Mouse (Mus musculus) ES-Bruce4 (cell line): ENCODE results near the gene Hoxc13. TPM values are rescaled to one million over a fixed set of nuclear protein-coding genes. Genes with fewer than 3 reads are reported as not detected.

Experiments
- H3K27ac ChIP-seq: 2 replicates; pipeline ENCODE4 v1.5.1; 2012; ENCODE audit warnings: low read length, inconsistent platforms; ENCODE audit not compliant: insufficient read depth
- H3K27me3 ChIP-seq: 2 replicates; pipeline ENCODE4 v1.6.1; 2012; ENCODE audit warnings: mild to moderate bottlenecking, low read length, inconsistent platforms; ENCODE audit not compliant: control insufficient read depth, poor library complexity, insufficient read depth, severe bottlenecking
- H3K36me3 ChIP-seq: 2 replicates; pipeline ENCODE4 v1.6.1; 2012; ENCODE audit warnings: inconsistent platforms, mild to moderate bottlenecking, low read length, moderate library complexity; ENCODE audit not compliant: control insufficient read depth, poor library complexity, insufficient read depth, severe bottlenecking
- H3K4me1 ChIP-seq: one replicate; pipeline ENCODE4 v1.8.1; 2011; ENCODE audit warnings: low read length; ENCODE audit not compliant: control insufficient read depth, insufficient read depth
- H3K4me3 ChIP-seq: 2 replicates; pipeline ENCODE4 v1.5.1; 2011; ENCODE audit warnings: low read depth, mild to moderate bottlenecking, low read length
- H3K9ac ChIP-seq: 2 replicates; pipeline ENCODE4 v1.6.1; 2012; ENCODE audit warnings: low read depth, mild to moderate bottlenecking, inconsistent platforms; ENCODE audit not compliant: poor library complexity, severe bottlenecking
- H3K9me3 ChIP-seq: replicated peaks from 2 replicates; pipeline ENCODE4 v1.6.1; 2012; ENCODE audit warnings: mild to moderate bottlenecking, low read length, inconsistent platforms; ENCODE audit not compliant: control insufficient read depth, poor library complexity, insufficient read depth, severe bottlenecking
- CTCF ChIP-seq: IDR thresholded peaks from one replicate; pipeline ENCODE4 v1.8.1; 2011; ENCODE audit warnings: low read depth, low read length
- EP300 ChIP-seq: IDR thresholded peaks from 2 replicates; pipeline ENCODE4 v1.6.1; 2011; ENCODE audit warnings: low read depth, low read length; ENCODE audit not compliant: insufficient read depth
- POLR2A ChIP-seq: IDR thresholded peaks from one replicate; pipeline ENCODE4 v1.8.1; 2011; ENCODE audit warnings: low read length; ENCODE audit not compliant: insufficient read depth
- polyA plus RNA-seq: library from polyadenylated mRNA; stranded (reverse); fragments of >200 nt; gene quantifications from 2 replicates; pipeline ENCODE4 v1.2.4, GENCODE M21; 2011; ENCODE audit warnings: low read depth; ENCODE audit not compliant: missing spikeins, insufficient read depth, insufficient read length

Hoxc13 gene
- polyA plus RNA-seq, 1 experiment, result 3.8 TPM

DNA sequence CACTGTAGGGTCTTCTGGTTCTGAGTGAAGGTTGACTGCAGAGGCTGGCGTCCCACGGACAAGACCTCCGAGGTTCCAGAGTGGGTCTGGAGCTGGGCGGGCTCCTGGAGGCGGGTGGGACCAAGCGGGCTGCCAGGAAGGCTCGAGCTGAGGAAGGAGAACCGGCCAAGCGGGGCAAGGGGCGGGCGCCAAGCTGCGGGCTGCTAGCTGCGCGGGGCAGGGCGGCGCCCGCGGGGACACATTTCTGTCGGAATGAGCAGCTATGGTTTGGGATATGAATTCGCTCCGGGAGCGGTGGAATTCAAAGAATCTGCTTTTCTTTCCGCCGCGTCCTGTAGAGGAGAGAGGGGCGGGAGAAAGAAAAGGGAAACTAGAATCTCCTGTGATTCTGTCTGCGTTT lies 14.0 kb downstream of the Hoxc13 start:
- Histone ChIP-seq H3K27me3 (peaks cover 45% of the 10 kb centered on the region), H3K9ac (no peak overlapping the region), H3K4me1 (peaks cover 4% of the 10 kb centered on the region), H3K27ac (no peak overlapping the region), H3K36me3 (no peaks in the 10 kb centered on the region), H3K9me3 (no peaks in the 10 kb centered on the region), H3K4me3 (no peak overlapping the region)
- TF ChIP-seq CTCF, result no peak
- no peak for TF ChIP-seq POLR2A
- TF ChIP-seq EP300, result no peak

DNA sequence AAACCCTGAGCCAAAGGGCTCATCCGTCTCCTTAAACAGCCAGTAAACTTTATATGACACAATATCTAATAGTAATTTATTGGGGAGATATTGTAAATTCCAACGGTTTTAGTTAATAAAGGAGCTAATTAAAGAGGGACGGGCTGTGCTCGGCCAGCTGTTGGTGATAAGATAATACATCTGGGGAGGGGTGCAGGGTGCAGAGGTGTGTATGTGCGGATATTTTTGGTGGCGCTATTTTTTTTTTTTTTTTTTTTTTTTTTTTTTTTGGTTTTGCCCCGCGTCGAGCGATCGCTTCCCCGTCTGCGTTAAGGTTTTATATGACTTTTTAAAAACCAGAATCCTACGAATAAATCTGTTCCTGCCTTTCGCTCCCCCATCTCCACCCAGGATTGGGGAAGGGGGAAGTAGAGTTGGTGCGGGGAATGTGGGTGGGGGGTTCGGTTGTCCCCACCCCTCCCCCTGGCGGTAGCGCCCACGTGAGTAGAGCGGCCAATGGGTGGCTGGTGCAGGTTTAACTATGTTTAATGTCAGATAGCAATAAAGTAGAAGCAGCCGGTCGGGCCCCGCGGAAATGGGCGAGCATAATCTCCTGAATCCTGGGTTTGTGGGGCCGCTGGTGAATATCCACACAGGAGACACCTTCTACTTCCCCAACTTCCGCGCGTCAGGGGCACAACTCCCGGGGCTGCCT lies 15.5 kb downstream of the Hoxc13 start, which contains the start of gene Hoxc12:
TSS of gene Hoxc12 (plus strand) at position 479 of the 694 bp plus-strand sequence.
- no peak within 1 kb of the TSS for H3K9ac ChIP-seq
- no peaks in the 10 kb centered on the region for H3K36me3 ChIP-seq
- H3K27me3 ChIP-seq, result peaks cover 54% of the 10 kb centered on the region
- no peaks in the 10 kb centered on the region for H3K9me3 ChIP-seq
- peaks cover 5% of the 10 kb centered on the region for H3K4me1 ChIP-seq
- peak within 1 kb of the TSS; percentile 47 for H3K4me3 ChIP-seq
- H3K27ac ChIP-seq, result no peak within 1 kb of the TSS
- no peak for TF ChIP-seq EP300
- TF ChIP-seq POLR2A, result no peak
- no peak for TF ChIP-seq CTCF

DNA sequence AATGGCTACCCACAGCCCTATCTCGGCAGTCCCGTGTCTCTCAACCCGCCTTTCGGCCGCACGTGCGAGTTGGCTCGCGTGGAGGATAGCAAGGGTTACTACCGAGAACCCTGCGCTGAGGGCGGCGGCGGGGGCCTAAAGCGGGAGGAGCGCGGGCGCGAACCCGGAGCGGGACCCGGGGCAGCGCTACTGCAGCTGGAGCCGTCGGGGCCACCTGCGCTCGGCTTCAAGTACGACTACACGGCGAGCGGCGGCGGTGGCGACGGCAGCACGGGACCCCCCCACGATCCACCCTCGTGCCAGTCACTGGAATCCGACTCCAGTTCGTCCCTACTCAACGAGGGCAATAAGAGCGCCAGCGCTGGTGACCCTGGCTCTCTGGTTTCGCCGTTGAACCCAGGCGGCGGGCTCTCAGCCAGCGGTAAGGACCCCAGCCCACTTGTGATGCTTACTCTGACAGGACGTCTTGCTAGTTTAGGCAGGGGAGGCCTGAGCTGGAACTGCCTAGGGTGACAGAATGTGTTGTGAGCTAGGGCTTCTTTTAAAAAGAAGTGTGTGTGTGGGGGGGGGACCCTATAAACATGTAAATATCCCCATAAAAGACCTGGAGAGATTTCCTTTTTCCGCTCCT lies 16.2 kb downstream of the Hoxc13 start:
- peak overlapping the region; percentile 47 for H3K4me3 ChIP-seq

DNA sequence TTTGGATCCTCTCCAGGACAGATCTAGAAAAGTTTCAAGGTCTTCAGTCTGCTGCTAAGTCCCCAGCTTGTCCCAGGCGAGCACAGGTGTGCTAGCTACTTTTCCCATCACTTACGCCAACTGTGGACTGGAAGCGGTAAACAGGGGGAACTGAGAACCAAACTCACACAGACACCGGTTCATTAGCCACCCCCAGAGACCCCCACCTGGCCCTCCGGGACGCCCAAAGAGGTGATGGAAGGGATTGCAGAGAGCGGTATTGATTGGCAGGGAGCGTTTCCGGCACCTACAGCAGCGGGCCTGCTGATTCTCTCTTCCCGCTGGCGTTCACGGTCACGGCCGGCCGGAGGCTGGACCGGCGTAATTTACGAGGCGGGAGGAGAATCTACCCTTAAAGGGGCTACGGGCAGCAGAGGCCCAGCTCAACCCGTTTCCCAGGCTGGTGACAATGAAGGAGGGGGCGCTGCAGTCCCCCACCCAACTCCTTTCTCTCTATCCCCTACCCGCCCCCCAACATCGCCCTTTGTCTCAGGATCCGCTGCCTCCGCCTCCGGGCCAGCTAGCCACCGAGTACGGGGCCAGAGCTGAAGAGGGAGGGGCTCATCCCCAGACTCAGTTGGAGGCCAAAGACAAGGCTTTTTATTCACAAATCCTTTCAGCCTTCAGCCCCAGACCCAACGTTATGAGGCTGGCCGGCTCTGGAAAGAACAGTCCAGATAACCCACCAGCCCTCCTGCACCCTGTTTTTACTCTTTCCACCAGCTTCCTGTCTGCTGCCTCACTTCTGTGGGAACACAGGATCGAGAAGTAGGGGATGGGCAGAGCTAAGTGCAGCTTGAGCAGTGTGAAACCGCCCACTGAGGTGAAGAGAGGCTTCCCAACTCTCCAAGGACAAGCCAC lies 18.6 kb downstream of the Hoxc13 start:
- Histone ChIP-seq H3K9ac (no peak overlapping the region), H3K27ac (no peak overlapping the region), H3K27me3 (peaks cover 45% of the 10 kb centered on the region), H3K36me3 (no peaks in the 10 kb centered on the region), H3K4me1 (peaks cover 2% of the 10 kb centered on the region), H3K4me3 (no peak overlapping the region), H3K9me3 (no peaks in the 10 kb centered on the region)
- TF ChIP-seq POLR2A (no peak), CTCF (no peak), EP300 (no peak)

More for the DNA sequence above, 16.2 kb downstream of the Hoxc13 start:
- Histone ChIP-seq H3K27me3 (peaks cover 56% of the 10 kb centered on the region), H3K36me3 (no peaks in the 10 kb centered on the region), H3K9me3 (no peaks in the 10 kb centered on the region), H3K4me1 (peaks cover 4% of the 10 kb centered on the region), H3K27ac (no peak overlapping the region), H3K9ac (no peak overlapping the region)
- TF ChIP-seq CTCF (no peak), EP300 (no peak), POLR2A (no peak)

DNA sequence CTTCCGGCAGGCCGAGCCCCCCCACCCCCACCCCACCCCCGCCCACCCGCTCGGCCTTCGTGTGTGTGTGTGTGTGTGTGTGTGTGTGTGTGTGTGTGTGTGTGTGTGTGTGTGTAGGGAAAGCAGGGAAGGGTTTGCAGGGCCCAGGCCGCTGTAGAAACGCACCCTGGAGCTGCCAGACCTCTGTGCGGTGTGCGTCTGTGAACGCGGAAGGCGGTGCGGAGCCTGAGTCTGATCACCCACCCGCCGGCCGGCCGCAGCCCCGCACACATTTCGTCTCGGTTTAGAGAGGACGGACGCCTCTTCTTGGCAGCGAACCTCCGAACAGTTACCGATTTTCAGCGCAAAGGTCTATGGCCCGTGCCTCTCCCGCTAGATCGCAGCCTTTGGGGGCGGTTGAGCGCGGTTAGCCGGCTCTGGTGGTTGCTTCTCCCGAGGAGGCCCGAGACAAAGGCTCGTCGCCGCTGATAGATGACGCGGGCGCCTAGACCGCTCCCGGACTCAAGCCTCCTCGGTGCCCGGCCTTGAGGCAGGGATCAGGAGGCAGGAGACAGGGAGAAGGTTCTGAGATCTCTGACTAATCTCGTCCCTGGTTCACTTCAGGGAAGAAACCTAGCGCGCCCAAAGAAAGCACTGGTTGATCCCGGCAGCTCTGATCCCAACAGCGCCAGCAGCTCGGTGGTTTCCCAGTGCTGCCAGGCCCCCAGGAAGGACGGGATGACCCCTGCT lies 22.0 kb downstream of the Hoxc13 start:
- no peaks in the 10 kb centered on the region for H3K9me3 ChIP-seq
- H3K4me1 ChIP-seq, result peaks cover 2% of the 10 kb centered on the region
- H3K36me3 ChIP-seq, result no peaks in the 10 kb centered on the region
- peak overlapping the region; percentile 13; the same call in 1 of the 2 replicates for H3K9ac ChIP-seq
- TF ChIP-seq CTCF (peak; percentile 52), EP300 (no peak)
- peak overlapping the region; percentile 20 for H3K4me3 ChIP-seq
- H3K27ac ChIP-seq, result no peak overlapping the region
- peaks cover 25% of the 10 kb centered on the region for H3K27me3 ChIP-seq
